ENCODE assay signal across 19 mouse cellular contexts in the genomic region with DNA sequence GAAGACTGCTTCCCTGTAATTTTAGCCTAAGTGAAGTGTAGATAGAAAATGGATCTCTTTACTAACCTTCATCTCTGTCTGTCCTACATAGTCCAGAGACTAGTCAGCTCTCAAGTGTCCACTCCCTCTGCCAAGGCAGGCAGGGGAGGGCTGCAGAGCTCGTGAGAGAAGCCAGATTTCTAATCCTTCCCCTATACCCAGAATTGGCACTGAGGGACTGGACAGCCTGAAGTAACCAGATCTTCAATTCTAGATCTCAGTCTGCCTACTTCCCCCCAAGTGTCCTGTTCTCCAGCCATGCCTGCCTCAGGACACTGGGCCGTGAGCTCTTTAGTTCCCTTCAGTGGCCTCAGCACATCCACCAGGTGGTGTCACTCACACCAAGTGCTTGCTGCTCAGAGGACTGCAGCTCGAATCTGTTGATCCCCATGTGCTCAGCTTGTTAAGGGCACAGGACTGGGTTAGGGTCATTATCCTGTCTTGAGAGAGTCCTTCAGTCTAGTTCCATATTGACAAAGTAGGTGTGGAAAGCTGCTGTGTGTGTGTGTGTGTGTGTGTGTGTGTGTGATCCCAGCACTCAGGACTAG. TPM values are rescaled to one million over a fixed set of nuclear protein-coding genes. Genes with fewer than 3 reads are reported as not detected.
A peak's percentile ranks its signal among the peaks of the same experiment; 100 is the strongest.
DNase-seq lines count a peak whose midpoint lies in the region; ATAC-seq and TF ChIP-seq lines count a peak whose summit lies in the region.
"Had no signal": no experiment of that assay in that cellular context is flagged by ENCODE, and none has a peak within 500 bp of the region (broad histone marks: within the 10 kb centered on the region; RNA-seq: fewer than 3 reads in every experiment).

No protein-coding gene starts in this region.

- peak overlapping the region; percentile 61; the same call in 1 of the 2 replicates for H3K27ac ChIP-seq in layer of hippocampus, adult 2 months
- no peak overlapping the region for H3K27ac ChIP-seq in CH12.LX (ENCODE audit: insufficient read depth, low read depth)
- H3K27ac ChIP-seq: limb, embryonic 15.5 days; midbrain, embryonic 15.5 days; stomach, embryonic 15.5 days had no signal

- no peaks in the 10 kb centered on the region for H3K27me3 ChIP-seq in CH12.LX (replicated peaks)
- H3K27me3 ChIP-seq: limb, embryonic 15.5 days; midbrain, embryonic 15.5 days; Patski; stomach, embryonic 15.5 days had no signal

- 0 out of 2 replicates have a peak, but pooled peaks have one; percentile 17 for TF ChIP-seq POLR2A in CH12.LX (IDR thresholded peaks at IDR 0.05; ENCODE audit: low read depth, low read length)

- DNase-seq in heart, adult 11 months = peak; percentile 93
- DNase-seq in heart, adult 8-10 months (ENCODE audit: low spot score) = no peak
- no peak for DNase-seq in layer of hippocampus, adult 2 months (ENCODE audit: low spot score in 2 of 2)
- no peak for DNase-seq in layer of hippocampus, adult 18-20 months (ENCODE audit: low spot score in 2 of 2)
- DNase-seq in CH12.LX (ENCODE audit: extremely low read depth) = no peak
- DNase-seq in gastrocnemius, postnatal 14 days = peak; percentile 38
- DNase-seq in embryo, embryonic 10.5 days (ENCODE audit: low spot score) = no peak
- DNase-seq: cerebellum, adult 9-11 months; embryo, embryonic 11 days; layer of hippocampus, postnatal 36 days; spleen, adult 18-20 months; thymus, postnatal 14 days had no signal

- peaks cover 76 to 92% of the 10 kb centered on the region in 2 experiments for H3K36me3 ChIP-seq in CH12.LX (replicated peaks in 1 of 2; ENCODE audit: control insufficient read depth in 1 of 2, insufficient read depth in 1 of 2, low read length in 1 of 2)

- no peaks in the 10 kb centered on the region for H3K9me3 ChIP-seq in CH12.LX (replicated peaks; ENCODE audit: low read length)
- H3K9me3 ChIP-seq: limb, embryonic 15.5 days; midbrain, embryonic 15.5 days; stomach, embryonic 15.5 days had no signal

- dilution Hi-C loops in CH12.LX (cut with MboI; ENCODE audit: extremely low pct_ligation_motif_present, extremely low pct_unique_long_range_greater_than_20kb, low sequenced_read_pairs) = no loop called here

- H3K4me3 ChIP-seq in layer of hippocampus, adult 2 months = no peak overlapping the region
- H3K4me3 ChIP-seq in CH12.LX (replicated peaks in 1 of 3; ENCODE audit: low read depth in 2 of 3, low read length in 2 of 3, poor library complexity in 1 of 3) = no peak overlapping the region
- H3K4me3 ChIP-seq: limb, embryonic 15.5 days; midbrain, embryonic 15.5 days; stomach, embryonic 15.5 days had no signal

- peak; percentile 31 for TF ChIP-seq RAD21 in CH12.LX (IDR thresholded peaks at IDR 0.05; ENCODE audit: low read depth, low read length)

- H3K79me2 ChIP-seq in CH12.LX (replicated peaks; ENCODE audit: control insufficient read depth, extremely low read depth, insufficient read depth, poor library complexity, severe bottlenecking) = no peaks in the 10 kb centered on the region; the same call in 1 of the 2 replicates

- no peak for TF ChIP-seq EP300 in CH12.LX (IDR thresholded peaks at IDR 0.05; ENCODE audit: low read length)

- TF ChIP-seq CTCF in layer of hippocampus, adult 2 months (conservative IDR thresholded peaks at IDR 0.05) = no peak; the same call in 1 of the 2 replicates
- TF ChIP-seq CTCF in CH12.LX (conservative IDR thresholded peaks at IDR 0.05 in 1 of 2, IDR thresholded peaks at IDR 0.05 in 1 of 2; ENCODE audit: low read depth in 2 of 2, low read length in 2 of 2) = peak; percentile 6 to 55; a peak in 2 of 4 replicates

- H3K4me2 ChIP-seq in CH12.LX (ENCODE audit: insufficient read depth, low read depth, poor library complexity, severe bottlenecking) = no peak overlapping the region
- H3K4me2 ChIP-seq: limb, embryonic 15.5 days; midbrain, embryonic 15.5 days; stomach, embryonic 15.5 days had no signal

- peaks cover 0 to 23% of the 10 kb centered on the region in 2 experiments; a peak in 2 of 4 replicates for H3K4me1 ChIP-seq in CH12.LX (ENCODE audit: control insufficient read depth in 1 of 2, insufficient read depth in 2 of 2)
- H3K4me1 ChIP-seq: limb, embryonic 15.5 days; midbrain, embryonic 15.5 days; stomach, embryonic 15.5 days had no signal

- intact Hi-C loops in gastrocnemius, postnatal 14 days (cut with DNase I; ENCODE audit: low total_unique reads) = loop anchor here (10.0 kb wide), 1 partner anchor 154 kb away; the partner anchor contains the start of gene Gfap

- in situ Hi-C loops in CH12.LX (cut with MboI; ENCODE audit: low pct_ligation_motif_present, low pct_unique_long_range_greater_than_20kb, low sequenced_read_pairs) = no loop called here

- no peak for ATAC-seq in inflammation-experienced regulatory T-cells, adult 6 months
- ATAC-seq: activated CD4-positive, CD25-positive, alpha-beta regulatory T cell, adult 4 months; midbrain, embryonic 15.5 days; Patski had no signal

- H3K9ac ChIP-seq in CH12.LX (ENCODE audit: insufficient read depth, low read depth) = no peak overlapping the region
- H3K9ac ChIP-seq: limb, embryonic 15.5 days; midbrain, embryonic 15.5 days; stomach, embryonic 15.5 days had no signal

TF ChIP-seq in CH12.LX, 34 proteins besides CTCF, POLR2A, EP300 and RAD21:
- TF ChIP-seq SMC3 (IDR thresholded peaks at IDR 0.05; ENCODE audit: low read depth, low read length) (peak; percentile 52), MYC (IDR thresholded peaks at IDR 0.05; ENCODE audit: low read depth, low read length) (0 out of 2 replicates have a peak, but pooled peaks have one; percentile 27), SIN3A (IDR thresholded peaks at IDR 0.05; ENCODE audit: low read length) (no peak), BHLHE40 (IDR thresholded peaks at IDR 0.05; ENCODE audit: low read depth, low read length) (no peak), MAX (IDR thresholded peaks at IDR 0.05; ENCODE audit: low read length) (no peak), MXI1 (IDR thresholded peaks at IDR 0.05; ENCODE audit: low read depth, low read length) (no peak), MEF2A (IDR thresholded peaks at IDR 0.05; ENCODE audit: borderline replicate concordance, low read depth, low read length) (no peak)

RNA-seq across cellular contexts. Expression of gene Dcakd, which starts 30.5 kb away (rescaled TPM):
- 10 to 100 TPM; 54.2 to 95.5 (median 77.9) TPM for total RNA-seq in heart, adult 8-10 months (2022)
- 10 to 100 TPM; 77.1 to 80.3 TPM for total RNA-seq in layer of hippocampus, adult 2 months (2021)
- 10 to 100 TPM; 68.9 to 69.0 TPM for total RNA-seq in layer of hippocampus, adult 18-20 months (2021)
- 22.4 and 24.0 TPM in 2 replicates for total RNA-seq in CH12.LX (2012; rRNA removed)
- 7.8 and 8.8 TPM in 2 replicates for total RNA-seq in CH12.LX (2014; rRNA removed)
- polyA plus RNA-seq in CH12.LX (2012; ENCODE audit: insufficient read length, low read depth) = 74.1 and 89.0 TPM in 2 replicates
- total RNA-seq in gastrocnemius, postnatal 14 days (2021) = 10 to 100 TPM; 22.8 to 30.0 TPM
- 10 to 100 TPM; 19.9 to 27.5 (median 25.4) TPM for polyA plus RNA-seq in inflammation-experienced regulatory T-cells, adult 6 months (2017; shearing (Covaris generic))

RNA-seq across cellular contexts. Expression of gene Nmt1, which starts 30.6 kb away (rescaled TPM):
- 10 to 100 TPM; 67.2 to 74.7 (median 70.0) TPM for total RNA-seq in heart, adult 8-10 months (2022)
- 100 to 1,000 TPM; 169 to 173 TPM for total RNA-seq in layer of hippocampus, adult 2 months (2021)
- 100 to 1,000 TPM; 166 to 172 TPM for total RNA-seq in layer of hippocampus, adult 18-20 months (2021)
- total RNA-seq in CH12.LX (2012; rRNA removed) = 84.5 and 93.2 TPM in 2 replicates
- 108 and 115 TPM in 2 replicates for total RNA-seq in CH12.LX (2014; rRNA removed)
- polyA plus RNA-seq in CH12.LX (2012; ENCODE audit: insufficient read length, low read depth) = 205 and 208 TPM in 2 replicates
- 10 to 100 TPM; 42.8 to 44.0 TPM for total RNA-seq in gastrocnemius, postnatal 14 days (2021)
- polyA plus RNA-seq in inflammation-experienced regulatory T-cells, adult 6 months (2017; shearing (Covaris generic)) = 100 to 1,000 TPM in 2 of 3 experiments, 10 to 100 TPM in 1; 63.6 to 113 (median 106) TPM

RNA-seq across cellular contexts. Expression of gene Plcd3, which starts 42.9 kb away (rescaled TPM):
- 10 to 100 TPM; 10.7 to 19.1 (median 12.1) TPM for total RNA-seq in heart, adult 8-10 months (2022)
- 10 to 100 TPM in 1 of 2 experiments, 1 to 10 TPM in 1; 9.3 to 10.2 TPM for total RNA-seq in layer of hippocampus, adult 2 months (2021)
- 10 to 100 TPM; 11.0 TPM for total RNA-seq in layer of hippocampus, adult 18-20 months (2021)
- total RNA-seq in CH12.LX (2012; rRNA removed) (24.3 and 27.4 TPM in 2 replicates), CH12.LX (2014; rRNA removed) (6.3 and 7.1 TPM in 2 replicates)
- polyA plus RNA-seq in CH12.LX (2012; ENCODE audit: insufficient read length, low read depth) = 9.7 and 11.3 TPM in 2 replicates
- total RNA-seq in gastrocnemius, postnatal 14 days (2021) = 1 to 10 TPM; 4.5 TPM
- polyA plus RNA-seq in inflammation-experienced regulatory T-cells, adult 6 months (2017; shearing (Covaris generic)) = not detected
- total RNA-seq: megakaryocyte, adult 5-6 weeks had no signal

RNA-seq across cellular contexts. Expression of gene Acbd4, which starts 42.9 kb away (rescaled TPM):
- total RNA-seq in heart, adult 8-10 months (2022) = 10 to 100 TPM; 24.1 to 39.8 (median 32.0) TPM
- 10 to 100 TPM; 87.1 to 91.0 TPM for total RNA-seq in layer of hippocampus, adult 2 months (2021)
- total RNA-seq in layer of hippocampus, adult 18-20 months (2021) = 10 to 100 TPM; 75.1 to 90.2 TPM
- total RNA-seq in CH12.LX (2012; rRNA removed) = 60.9 and 62.6 TPM in 2 replicates
- 50.2 and 51.4 TPM in 2 replicates for total RNA-seq in CH12.LX (2014; rRNA removed)
- polyA plus RNA-seq in CH12.LX (2012; ENCODE audit: insufficient read length, low read depth) = 68.4 and 75.1 TPM in 2 replicates
- 10 to 100 TPM; 30.0 to 35.7 TPM for total RNA-seq in gastrocnemius, postnatal 14 days (2021)
- polyA plus RNA-seq in inflammation-experienced regulatory T-cells, adult 6 months (2017; shearing (Covaris generic)) = 10 to 100 TPM; 21.5 to 28.5 (median 25.4) TPM

RNA-seq across cellular contexts. Expression of gene Hexim1, which starts 57.4 kb away (rescaled TPM):
- 10 to 100 TPM; 15.9 to 18.6 (median 17.0) TPM for total RNA-seq in heart, adult 8-10 months (2022)
- 10 to 100 TPM; 48.5 to 50.8 TPM for total RNA-seq in layer of hippocampus, adult 2 months (2021)
- 10 to 100 TPM; 53.7 to 57.3 TPM for total RNA-seq in layer of hippocampus, adult 18-20 months (2021)
- total RNA-seq in CH12.LX (2012; rRNA removed) (25.9 and 38.9 TPM in 2 replicates), CH12.LX (2014; rRNA removed) (16.4 and 20.2 TPM in 2 replicates)
- polyA plus RNA-seq in CH12.LX (2012; ENCODE audit: insufficient read length, low read depth) = 50.4 and 51.8 TPM in 2 replicates
- total RNA-seq in gastrocnemius, postnatal 14 days (2021) = 10 to 100 TPM; 20.7 to 21.5 TPM
- polyA plus RNA-seq in inflammation-experienced regulatory T-cells, adult 6 months (2017; shearing (Covaris generic)) = 1 to 10 TPM; 3.0 to 3.7 (median 3.5) TPM

Comparison
In these comparisons a context has a peak if more than half of its experiments do, and no peak if none do; other contexts are left out.
1. DNase-seq: peak in heart, adult 11 months (single experiment) and gastrocnemius, postnatal 14 days (single experiment); none in heart, adult 8-10 months (single experiment), layer of hippocampus, adult 2 months (0 of 2), layer of hippocampus, adult 18-20 months (0 of 2), CH12.LX (single experiment) and embryo, embryonic 10.5 days (single experiment).